In the genomic region with DNA sequence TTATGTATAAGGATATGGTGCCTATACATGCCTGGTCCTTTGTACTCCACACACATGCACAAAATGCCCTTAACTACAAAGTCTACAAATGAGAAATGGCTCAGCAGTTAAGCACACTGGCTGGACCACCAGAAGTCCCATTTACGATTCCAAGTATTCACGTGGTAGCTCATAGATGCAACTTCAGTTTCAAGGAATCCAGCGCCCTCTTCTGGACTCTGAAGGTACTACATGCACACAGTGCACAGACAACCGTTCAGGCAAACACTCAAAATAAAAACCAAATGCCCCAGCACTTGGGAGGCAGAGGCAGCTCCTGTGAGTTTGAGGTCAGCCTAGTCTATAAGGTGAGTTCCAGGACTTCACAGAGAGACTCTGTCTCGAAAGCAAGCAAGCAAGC, we compare ENCODE assay signal across 9 mouse cellular contexts. TPM values are rescaled to one million over a fixed set of nuclear protein-coding genes. Genes with fewer than 3 reads are reported as not detected.
A peak's percentile ranks its signal among the peaks of the same experiment; 100 is the strongest.
DNase-seq lines count a peak whose midpoint lies in the region; TF ChIP-seq lines count a peak whose summit lies in the region.
"Had no signal": no experiment of that assay in that cellular context is flagged by ENCODE, and none has a peak within 500 bp of the region (broad histone marks: within the 10 kb centered on the region; RNA-seq: fewer than 3 reads in every experiment).

No protein-coding gene starts in this region.

- no peak overlapping the region for H3K27ac ChIP-seq in left cerebral cortex, adult 2 months
- H3K27ac ChIP-seq: forebrain, embryonic 12.5 days had no signal

- DNase-seq in left cerebral cortex, adult 2 months (ENCODE audit: extremely low spot score in 1 of 2, low spot score in 2 of 2), result no peak
- no peak for DNase-seq in left cerebral cortex, postnatal 25 days (ENCODE audit: low spot score in 2 of 2)
- DNase-seq in A20 (ENCODE audit: low read depth, low spot score), result peak; percentile 70
- DNase-seq in induced T-regulatory cell, adult 2 months (ENCODE audit: low read depth), result peak; percentile 67
- no peak for DNase-seq in layer of hippocampus, adult 11-12 months (ENCODE audit: low spot score)
- no peak for DNase-seq in gastrocnemius, postnatal 10 days
- no peak for DNase-seq in layer of hippocampus, adult 8-10 months (ENCODE audit: low spot score in 2 of 2)

- intact Hi-C loops in left cerebral cortex, adult 2 months (cut with DNase I), result no loop called here
- intact Hi-C loops in left cerebral cortex, postnatal 25 days (cut with DNase I), result no loop called here

- no peak overlapping the region for H3K4me3 ChIP-seq in left cerebral cortex, adult 2 months
- no peak overlapping the region for H3K4me3 ChIP-seq in E14TG2a.4 (replicated peaks; ENCODE audit: low read length)
- H3K4me3 ChIP-seq: forebrain, embryonic 12.5 days had no signal

- TF ChIP-seq CTCF in left cerebral cortex, adult 2 months (IDR thresholded peaks at IDR 0.05), result peak; percentile 53
- peak; percentile 98 for TF ChIP-seq CTCF in E14TG2a.4 (conservative IDR thresholded peaks at IDR 0.05; ENCODE audit: low read length)

- H3K9me3 ChIP-seq in E14TG2a.4 (ENCODE audit: low read length), result no peaks in the 10 kb centered on the region
- H3K9me3 ChIP-seq: forebrain, embryonic 12.5 days had no signal

- H3K27me3 ChIP-seq in E14TG2a.4 (ENCODE audit: insufficient read depth, low read length), result no peaks in the 10 kb centered on the region
- H3K27me3 ChIP-seq: forebrain, embryonic 12.5 days had no signal

- H3K4me1 ChIP-seq in E14TG2a.4 (replicated peaks; ENCODE audit: low read depth, low read length), result peaks cover 32% of the 10 kb centered on the region
- H3K4me1 ChIP-seq: forebrain, embryonic 12.5 days had no signal

- H3K36me3 ChIP-seq in E14TG2a.4 (ENCODE audit: insufficient read depth, low read length), result peaks cover 14% of the 10 kb centered on the region

RNA-seq across cellular contexts. Expression of a gene that starts 8.2 kb away (rescaled TPM):
- not detected for total RNA-seq in left cerebral cortex, adult 2 months (2021)
- not detected for total RNA-seq in left cerebral cortex, postnatal 25 days (2021)
- total RNA-seq in gastrocnemius, postnatal 10 days (2021), result not detected
- total RNA-seq in layer of hippocampus, adult 8-10 months (2022), result not detected

RNA-seq across cellular contexts. Expression of a gene that starts 28.3 kb away (rescaled TPM):
- 1,000 to 10,000 TPM in 1 of 2 experiments, 100 to 1,000 TPM in 1; 993 to 1,084 TPM for total RNA-seq in left cerebral cortex, adult 2 months (2021)
- 1,000 to 10,000 TPM; 1,069 to 1,070 TPM for total RNA-seq in left cerebral cortex, postnatal 25 days (2021)
- 10 to 100 TPM; 63.8 to 80.1 TPM for total RNA-seq in gastrocnemius, postnatal 10 days (2021)
- total RNA-seq in layer of hippocampus, adult 8-10 months (2022), result 1,000 to 10,000 TPM in 2 of 4 experiments, 100 to 1,000 TPM in 2; 961 to 1,174 (median 991) TPM

Comparison
In these comparisons a context has a peak if more than half of its experiments do, and no peak if none do; other contexts are left out.
1. DNase-seq: peak in A20 (single experiment) and induced T-regulatory cell, adult 2 months (single experiment); none in left cerebral cortex, adult 2 months (0 of 2), left cerebral cortex, postnatal 25 days (0 of 2), layer of hippocampus, adult 11-12 months (single experiment), gastrocnemius, postnatal 10 days (single experiment) and layer of hippocampus, adult 8-10 months (0 of 2).
2. RNA of a gene that starts 28.3 kb away (total RNA-seq): 993 to 1,084 TPM in left cerebral cortex, adult 2 months, 1,069 to 1,070 TPM in left cerebral cortex, postnatal 25 days and 961 to 1,174 TPM in layer of hippocampus, adult 8-10 months; 63.8 to 80.1 TPM in gastrocnemius, postnatal 10 days; every median in the first group is over 10 times any median in the second.